Mouse (Mus musculus) thymus, adult 2 months (tissue): ENCODE measurements around the gene Hvcn1.
A peak's percentile ranks its signal among the peaks of the same experiment; 100 is the strongest.

ENCODE experiments used
- CTCF ChIP-seq: fragments of 200-500 bp; IDR thresholded peaks from 2 replicates; pipeline ENCODE4 v1.5.1; 2012; ENCODE audit warnings: mild to moderate bottlenecking, control low read depth, low read length, moderate library complexity, borderline replicate concordance; ENCODE audit not compliant: control insufficient read depth, poor library complexity, insufficient read depth; ENCODE audit errors: extremely low read depth
- POLR2A ChIP-seq: fragments of 200-500 bp; IDR thresholded peaks from 2 replicates; pipeline ENCODE4 v1.6.1; 2012; ENCODE audit warnings: mild to moderate bottlenecking, low read length, control low read depth, moderate library complexity; ENCODE audit not compliant: control insufficient read depth, poor library complexity, insufficient read depth; ENCODE audit errors: extremely low read depth

- TF ChIP-seq CTCF (peak; percentile 71; the same call in 1 of the 2 replicates), POLR2A (no peak)
These were observed 30.2 kb upstream of the Hvcn1 start for GRCm38 (mm10) chr5:122176398-122176797.
